Mouse (Mus musculus) bone marrow, adult 2 months (tissue): ENCODE measurements around the gene Ptk6.

Source experiments
- CTCF ChIP-seq: fragments of 200-500 bp; IDR thresholded peaks from 2 replicates; pipeline ENCODE4 v1.5.1; 2011; ENCODE audit warnings: low read length, control low read depth; ENCODE audit not compliant: control insufficient read depth, insufficient read depth
- POLR2A ChIP-seq: fragments of 200-500 bp; IDR thresholded peaks from 2 replicates; pipeline ENCODE4 v1.6.1; 2011; ENCODE audit warnings: low read depth, mild to moderate bottlenecking, control low read depth, low read length, borderline replicate concordance; ENCODE audit not compliant: control insufficient read depth

- TF ChIP-seq CTCF (no peak), POLR2A (no peak)
These were observed 36.3 kb upstream of the Ptk6 start for GRCm38 (mm10) chr2:181238861-181239260.
